Mouse (Mus musculus) ES-E14 (cell line): ENCODE results near the gene Pigt. TPM values are rescaled to one million over a fixed set of nuclear protein-coding genes. Genes with fewer than 3 reads are reported as not detected.
A peak's percentile ranks its signal among the peaks of the same experiment; 100 is the strongest.

Source experiments
- DNase-seq: peaks from one replicate; pipeline ENCODE4 v3.0.0-alpha.2; 2013; ENCODE audit warnings: low read depth, low spot score
- H3K27ac ChIP-seq: 2 replicates; pipeline ENCODE4 v1.5.1; 2012; ENCODE audit warnings: low read depth, mild to moderate bottlenecking, low read length, moderate library complexity, mixed read lengths; ENCODE audit not compliant: poor library complexity, insufficient read depth, severe bottlenecking
- H3K36me3 ChIP-seq: 2 replicates; pipeline ENCODE4 v1.6.1; 2012; ENCODE audit warnings: mild to moderate bottlenecking, low read length, moderate library complexity, mixed read lengths; ENCODE audit not compliant: control insufficient read depth, poor library complexity, insufficient read depth, severe bottlenecking
- H3K4me1 ChIP-seq, 2 experiments: fragments of 150-350 bp in 1 of 2; sonication (generic) in 1 of 2; 2 replicates each; pipeline ENCODE4 v1.6.1; 2012; ENCODE audit warnings: low read length in 2 of 2, mild to moderate bottlenecking in 1 of 2, mixed read lengths in 1 of 2; ENCODE audit not compliant: control insufficient read depth in 2 of 2, insufficient read depth in 2 of 2, poor library complexity in 1 of 2
- H3K4me3 ChIP-seq, 2 experiments: fragments of 150-350 bp in 1 of 2; sonication (generic) in 1 of 2; 2 replicates each; pipeline ENCODE4 v1.5.1; 2012; ENCODE audit warnings: low read length in 2 of 2, low read depth in 1 of 2, mild to moderate bottlenecking in 1 of 2, mixed read lengths in 1 of 2; ENCODE audit not compliant: insufficient read depth in 1 of 2, poor library complexity in 1 of 2, severe bottlenecking in 1 of 2
- H3K9ac ChIP-seq: 2 replicates; pipeline ENCODE4 v1.6.1; 2012; ENCODE audit warnings: low read depth, mild to moderate bottlenecking, low read length, mixed read lengths; ENCODE audit not compliant: poor library complexity, insufficient read depth, severe bottlenecking
- H3K9me3 ChIP-seq: fragments of 150-350 bp; sonication (generic); 2 replicates; pipeline ENCODE4 v1.6.1; 2012; ENCODE audit warnings: low read depth, mild to moderate bottlenecking, low read length; ENCODE audit not compliant: control insufficient read depth, insufficient read depth
- CHD2 ChIP-seq: IDR thresholded peaks from 2 replicates; pipeline ENCODE4 v1.6.1; 2014; ENCODE audit warnings: mild to moderate bottlenecking, low read depth, low read length, inconsistent platforms
- HCFC1 ChIP-seq: IDR thresholded peaks from 2 replicates; pipeline ENCODE4 v1.6.1; 2012; ENCODE audit warnings: low read length, inconsistent platforms, borderline replicate concordance; ENCODE audit not compliant: insufficient read depth
- MAFK ChIP-seq: IDR thresholded peaks from 2 replicates; pipeline ENCODE4 v1.6.1; 2014; ENCODE audit warnings: mild to moderate bottlenecking, low read depth, low read length, inconsistent platforms; ENCODE audit not compliant: insufficient read depth
- ZC3H11A ChIP-seq: IDR thresholded peaks from 2 replicates; pipeline ENCODE4 v1.6.1; 2012; ENCODE audit warnings: low read depth, mild to moderate bottlenecking, inconsistent platforms, low read length, borderline replicate concordance
- ZNF384 ChIP-seq: IDR thresholded peaks from 2 replicates; pipeline ENCODE4 v1.6.1; 2012; ENCODE audit warnings: low read depth, low read length, inconsistent platforms
- in situ Hi-C, 2 experiments: fragments of 600-800 bp; cut with MboI; formaldehyde crosslinking; loops; one replicate each; pipeline ENCODE4 v1.15.1; 2025; ENCODE audit warnings: low sequenced_read_pairs in 2 of 2, inconsistent platforms in 1 of 2; ENCODE audit not compliant: unreplicated experiment in 2 of 2
- total RNA-seq: library from RNA; depleted of rRNA; stranded (reverse); fragments of 300-350 nt; gene quantifications from 2 replicates; pipeline ENCODE4 v1.2.3, GENCODE M21; 2012

The Pigt gene
- total RNA-seq, 1 experiment: 57.2 TPM

DNA sequence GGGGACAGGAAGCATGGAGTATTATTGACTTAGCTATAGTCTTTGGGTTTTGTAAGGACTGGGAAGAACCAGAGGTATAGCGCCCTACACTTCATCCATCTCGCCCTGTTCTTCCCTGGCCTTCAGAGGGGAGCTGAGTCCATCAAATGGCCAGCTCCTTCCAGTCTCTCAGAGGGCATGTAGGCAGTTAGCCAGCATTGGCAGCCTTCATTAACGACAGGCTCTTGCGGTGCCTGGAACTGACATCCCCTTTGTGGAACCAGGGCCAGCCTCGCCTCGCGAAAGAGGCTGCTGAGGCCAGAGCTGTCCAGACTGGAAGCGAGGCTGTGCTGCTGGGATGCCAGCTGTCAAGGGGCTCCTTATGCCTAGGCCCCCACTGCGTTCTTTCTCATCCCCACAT, 9.5 kb upstream of the Pigt start:
- no peak overlapping the region for H3K4me3 ChIP-seq
- in situ Hi-C loops: no loop called here
- H3K27ac ChIP-seq: no peak overlapping the region
- no peak for DNase-seq
- TF ChIP-seq ZC3H11A: no peak
- TF ChIP-seq MAFK: no peak
- no peak for TF ChIP-seq HCFC1
- TF ChIP-seq CHD2: no peak
- TF ChIP-seq ZNF384: no peak
- no peak overlapping the region for H3K9ac ChIP-seq
- H3K4me1 ChIP-seq: peaks cover 0 to 8% of the 10 kb centered on the region in 2 experiments; a peak in 1 of 4 replicates
- peaks cover 2% of the 10 kb centered on the region; the same call in 1 of the 2 replicates for H3K36me3 ChIP-seq
- H3K9me3 ChIP-seq: no peaks in the 10 kb centered on the region

DNA sequence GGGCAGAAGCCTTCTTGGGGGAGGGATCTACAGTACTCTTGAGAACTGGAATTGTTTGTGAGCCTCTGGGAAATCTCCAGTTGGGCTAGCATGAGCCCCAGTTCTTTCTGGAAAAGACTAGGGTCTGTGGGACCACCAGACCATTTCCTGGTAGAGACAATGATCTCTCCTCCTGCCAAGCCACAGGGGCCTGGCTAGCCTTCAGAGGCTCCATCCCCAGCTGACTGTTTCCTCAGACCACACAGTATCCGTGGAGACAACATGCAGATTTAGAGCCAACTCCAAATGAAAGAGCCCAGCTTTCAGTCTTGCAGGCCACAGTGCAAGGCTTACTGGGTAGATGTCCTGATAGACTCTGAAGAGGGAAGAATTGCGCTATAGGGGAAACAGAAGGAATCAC, 3.2 kb upstream of the Pigt start:
- no peaks in the 10 kb centered on the region for H3K9me3 ChIP-seq
- no peak overlapping the region for H3K27ac ChIP-seq
- in situ Hi-C loops: no loop called here
- no peak for DNase-seq
- no peak for TF ChIP-seq CHD2
- no peak for TF ChIP-seq HCFC1
- no peak for TF ChIP-seq ZC3H11A
- TF ChIP-seq ZNF384: no peak
- no peak for TF ChIP-seq MAFK
- no peak overlapping the region for H3K9ac ChIP-seq
- H3K4me3 ChIP-seq: no peak overlapping the region
- H3K36me3 ChIP-seq: peaks cover 2% of the 10 kb centered on the region; the same call in 1 of the 2 replicates
- peaks cover 0 to 2% of the 10 kb centered on the region in 2 experiments; a peak in 1 of 4 replicates for H3K4me1 ChIP-seq

DNA sequence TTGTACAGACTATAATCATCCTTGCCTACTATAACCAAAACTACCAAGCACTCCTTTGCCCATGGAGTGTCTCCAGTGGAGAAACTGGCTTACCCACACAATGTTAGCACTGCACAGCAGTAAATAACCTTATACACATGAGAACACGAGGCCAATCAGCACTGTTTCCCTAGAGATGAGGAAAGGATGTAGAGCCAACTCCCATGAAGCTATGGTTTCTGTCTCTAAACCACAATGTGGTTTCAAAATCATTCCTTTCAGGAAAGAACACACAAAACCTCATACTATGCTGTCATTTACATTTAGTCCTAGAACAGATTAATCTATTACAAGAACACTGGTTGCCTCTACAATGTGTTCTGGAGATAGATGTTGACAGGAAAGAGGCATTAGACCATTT, 989 bp upstream of the Pigt start:
- no peaks in the 10 kb centered on the region for H3K9me3 ChIP-seq
- no peak overlapping the region for H3K9ac ChIP-seq
- H3K36me3 ChIP-seq: peaks cover 15% of the 10 kb centered on the region
- TF ChIP-seq HCFC1 (no peak), MAFK (no peak), ZNF384 (no peak), CHD2 (no peak), ZC3H11A (no peak)
- H3K27ac ChIP-seq: no peak overlapping the region
- H3K4me3 ChIP-seq: no peak overlapping the region
- in situ Hi-C loops: no loop called here
- no peak for DNase-seq
- H3K4me1 ChIP-seq: peaks cover 0 to 2% of the 10 kb centered on the region in 2 experiments; a peak in 1 of 4 replicates

DNA sequence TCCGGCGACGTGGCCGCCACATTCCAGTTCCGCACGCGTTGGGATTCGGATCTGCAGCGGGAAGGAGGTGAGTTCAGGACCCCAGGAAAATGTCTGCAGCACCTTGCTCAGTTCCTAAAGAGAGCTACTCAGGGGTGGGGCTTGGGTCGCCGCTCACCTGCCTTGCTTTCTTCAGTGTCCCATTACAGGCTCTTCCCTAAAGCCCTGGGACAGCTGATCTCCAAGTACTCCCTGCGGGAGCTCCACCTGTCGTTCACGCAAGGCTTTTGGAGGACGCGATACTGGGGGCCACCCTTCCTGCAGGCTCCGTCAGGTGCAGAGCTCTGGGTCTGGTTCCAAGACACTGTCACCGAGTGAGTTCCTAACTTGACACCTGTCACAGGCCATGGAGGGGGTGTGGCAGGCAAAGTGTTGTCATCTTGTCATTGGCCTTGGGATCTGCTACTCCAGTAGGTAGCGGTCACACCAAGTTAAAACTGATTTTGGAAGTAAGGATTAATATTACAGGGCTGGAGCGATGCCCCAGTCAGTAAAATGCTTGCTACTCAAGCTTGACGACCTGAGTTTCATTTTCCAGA, 460 bp downstream of the Pigt start:
- H3K4me3 ChIP-seq: peak overlapping the region; percentile 84 to 98
- H3K27ac ChIP-seq: no peak overlapping the region
- in situ Hi-C loops: no loop called here
- no peak for DNase-seq
- TF ChIP-seq ZNF384 (no peak), CHD2 (no peak), MAFK (no peak), HCFC1 (no peak), ZC3H11A (no peak)
- H3K9ac ChIP-seq: peak overlapping the region; percentile 92
- no peaks in the 10 kb centered on the region for H3K9me3 ChIP-seq
- peaks cover 0 to 2% of the 10 kb centered on the region in 2 experiments; a peak in 1 of 4 replicates for H3K4me1 ChIP-seq
- H3K36me3 ChIP-seq: peaks cover 23% of the 10 kb centered on the region
